Mouse (Mus musculus): Measurements from ENCODE around the gene Gpatch2.

Gpatch2 gene

DNA sequence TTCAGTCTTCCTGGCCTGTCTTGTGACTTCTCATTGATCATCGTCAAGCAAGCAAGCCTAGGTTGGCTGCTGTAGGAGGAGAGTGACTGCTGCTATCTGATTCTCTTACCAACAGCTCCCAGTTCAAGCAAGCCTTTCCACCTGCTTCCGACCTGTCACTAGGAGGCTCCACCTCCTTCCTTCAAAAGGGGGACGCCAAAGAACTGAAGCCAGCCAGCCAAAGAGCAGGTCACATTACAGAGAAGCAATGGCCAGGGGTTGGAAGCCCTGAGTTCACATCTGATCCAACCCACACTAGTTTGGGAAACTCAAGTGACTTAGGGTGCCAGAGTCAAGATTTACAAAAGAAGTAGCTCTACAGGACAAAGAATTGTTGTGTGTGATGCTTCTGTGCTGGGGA lies 144.9 kb downstream of the Gpatch2 start:
- no peak for DNase-seq (ENCODE audit: inconsistent age in 2 of 2, low spot score in 1 of 2)

- no peak for DNase-seq (ENCODE audit: inconsistent age in 2 of 2, low spot score in 1 of 2)
Measured at GRCm38 (mm10) chr1:187362536-187362935, 147.2 kb downstream of the Gpatch2 start.

- DNase-seq (ENCODE audit: inconsistent age in 2 of 2, low spot score in 1 of 2), result no peak
Measured at GRCm38 (mm10) chr1:187365424-187365823, 150.1 kb downstream of the Gpatch2 start.

DNA sequence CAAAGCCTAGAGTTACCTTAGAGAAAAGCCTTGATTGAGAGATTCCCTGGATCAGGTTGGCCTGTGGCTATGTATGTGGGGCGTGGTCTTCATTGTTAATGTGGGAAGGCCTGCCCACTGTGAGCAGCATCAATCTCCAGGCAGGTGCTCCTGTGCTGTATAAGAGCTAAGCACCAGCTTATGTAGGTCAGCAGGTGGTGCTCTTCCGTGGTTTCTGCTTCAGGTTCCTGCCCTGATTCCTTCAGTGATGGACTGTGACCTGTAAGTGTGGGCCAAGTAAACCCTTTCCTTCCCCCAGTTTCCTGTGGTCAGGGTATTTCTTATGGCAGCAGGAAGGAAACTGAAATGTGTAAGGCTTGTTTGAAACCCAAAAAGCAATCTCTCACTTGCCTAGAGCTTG lies 151.5 kb downstream of the Gpatch2 start:
- no peak for DNase-seq (ENCODE audit: inconsistent age in 2 of 2, low spot score in 1 of 2)

DNA sequence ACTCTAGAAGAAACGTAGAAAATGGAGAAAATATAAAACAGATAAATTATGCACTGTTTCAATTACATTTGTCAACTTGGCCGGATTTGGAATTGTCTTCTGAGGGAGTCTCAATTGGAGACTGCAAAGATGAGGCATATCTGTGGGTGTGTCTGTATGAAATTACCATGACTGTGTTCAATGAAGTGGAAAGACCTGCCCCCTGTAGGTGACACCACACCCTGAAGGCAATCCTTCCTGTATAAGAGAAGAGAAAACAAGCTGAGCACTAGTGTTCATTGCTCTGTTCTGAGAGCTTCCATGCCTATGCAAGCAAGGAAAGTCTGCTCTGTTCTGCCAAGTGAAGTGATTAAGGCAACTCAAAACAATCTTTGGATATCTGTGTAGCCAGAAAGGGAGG lies 153.7 kb downstream of the Gpatch2 start:
- no peak for DNase-seq (ENCODE audit: inconsistent age in 2 of 2, low spot score in 1 of 2)

GRCm38 (mm10) chr1:187373506-187373905 lies 158.2 kb downstream of the Gpatch2 start:
- DNase-seq (ENCODE audit: inconsistent age in 2 of 2, low spot score in 1 of 2), result no peak

GRCm38 (mm10) chr1:187374418-187374817 lies 159.1 kb downstream of the Gpatch2 start:
- no peak for DNase-seq (ENCODE audit: inconsistent age in 2 of 2, low spot score in 1 of 2)

GRCm38 (mm10) chr1:187376946-187377671 lies 161.8 kb downstream of the Gpatch2 start:
- no peak for DNase-seq (ENCODE audit: inconsistent age in 2 of 2, low spot score in 1 of 2)

- no peak for DNase-seq (ENCODE audit: inconsistent age in 2 of 2, low spot score in 1 of 2)
Measured at GRCm38 (mm10) chr1:187377865-187378524, 162.7 kb downstream of the Gpatch2 start.

GRCm38 (mm10) chr1:187389476-187389875 lies 174.2 kb downstream of the Gpatch2 start:
- DNase-seq (ENCODE audit: inconsistent age in 2 of 2, low spot score in 1 of 2), result peak in 1 of 2 experiments; percentile 23

DNA sequence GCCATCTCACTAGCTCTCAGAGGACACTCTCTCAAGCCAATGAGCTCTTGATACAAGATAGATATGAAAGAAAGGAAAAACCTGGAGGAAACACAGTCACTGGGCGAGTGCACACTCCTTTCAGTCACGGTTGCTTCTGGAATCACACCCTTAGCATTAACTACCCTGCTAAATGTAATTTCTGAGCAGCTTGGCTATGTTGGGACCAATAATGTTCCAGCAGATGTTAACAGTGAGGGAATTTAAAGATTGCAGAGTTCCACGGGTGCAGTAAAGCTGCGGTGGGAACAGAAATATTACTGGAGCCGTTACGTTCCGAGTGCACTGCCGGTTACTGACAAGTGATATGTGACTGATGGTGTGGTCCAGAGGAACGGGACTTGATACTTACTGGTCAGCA lies 185.5 kb downstream of the Gpatch2 start:
- DNase-seq (ENCODE audit: inconsistent age in 2 of 2, low spot score in 1 of 2), result no peak
